Mouse (Mus musculus) fibroblast of lung, adult 2 months (primary cell): ENCODE measurements around the gene Mark3.
A peak's percentile ranks its signal among the peaks of the same experiment; 100 is the strongest.

ENCODE experiments used
- DNase-seq: peaks from one replicate; pipeline ENCODE4 v3.0.0-alpha.2; 2011; ENCODE audit warnings: low read depth

Gene Mark3

GRCm38 (mm10) chr12:111698346-111698913 is 124.1 kb downstream of the Mark3 start:
- DNase-seq, result no peak

- DNase-seq, result no peak
Observed at GRCm38 (mm10) chr12:111699542-111699941, 125.2 kb downstream of the Mark3 start.

- DNase-seq, result no peak
Observed at GRCm38 (mm10) chr12:111700920-111701458, 126.7 kb downstream of the Mark3 start.

- DNase-seq, result no peak
Observed at GRCm38 (mm10) chr12:111703301-111703700, 129.0 kb downstream of the Mark3 start.

- DNase-seq, result peak; percentile 85
Observed at GRCm38 (mm10) chr12:111704609-111705008, 130.3 kb downstream of the Mark3 start.

GRCm38 (mm10) chr12:111705186-111705973 is 131.1 kb downstream of the Mark3 start:
- peak; percentile 66 for DNase-seq
